Mouse (Mus musculus): Measurements from ENCODE around the gene Mbd3.

- TF ChIP-seq CTCF (IDR thresholded peaks at IDR 0.05; ENCODE audit: low read depth) = no peak
- TF ChIP-seq EP300 (IDR thresholded peaks at IDR 0.05; ENCODE audit: low read depth) = no peak
Observed at GRCm38 (mm10) chr10:80444339-80445045, 45.1 kb upstream of the Mbd3 start.
